Mouse (Mus musculus) forebrain, embryonic 12.5 days (tissue): ENCODE measurements at regions not wholly inside any gene's neighbourhood (a gene's known extent, or its start where the extent isn't known, plus 50 kb on each side); places are given as distances from the start of the nearest gene placed in this dataset.
A peak's percentile ranks its signal among the peaks of the same experiment; 100 is the strongest.

Experiments used
- ATAC-seq: fragments of 200-750 bp; cut with Nextera tagmentation; 2 replicates; pipeline ENCODE4 v1.8.0; 2017; ENCODE audit warnings: moderate TSS enrichment; ENCODE audit not compliant: low FRiP score
- H3K27ac ChIP-seq: fragments of 300-500 bp; sonication (generic); 2 replicates; pipeline ENCODE4 v1.5.1; 2016; ENCODE audit warnings: mild to moderate bottlenecking
- H3K27me3 ChIP-seq: fragments of 300-500 bp; sonication (generic); 2 replicates; pipeline ENCODE4 v1.6.1; 2016; ENCODE audit warnings: mild to moderate bottlenecking
- H3K36me3 ChIP-seq: fragments of 300-500 bp; sonication (generic); replicated peaks from 2 replicates; pipeline ENCODE4 v1.6.1; 2016; ENCODE audit warnings: mild to moderate bottlenecking
- H3K4me1 ChIP-seq: fragments of 300-500 bp; sonication (generic); 2 replicates; pipeline ENCODE4 v1.6.1; 2016
- H3K4me2 ChIP-seq: fragments of 300-500 bp; sonication (generic); 2 replicates; pipeline ENCODE4 v1.6.1; 2016; ENCODE audit warnings: mild to moderate bottlenecking, moderate library complexity
- H3K4me3 ChIP-seq: fragments of 300-500 bp; sonication (generic); replicated peaks from 2 replicates; pipeline ENCODE4 v1.5.1; 2016; ENCODE audit warnings: mild to moderate bottlenecking
- H3K9ac ChIP-seq: fragments of 300-500 bp; sonication (generic); 2 replicates; pipeline ENCODE4 v1.6.1; 2016; ENCODE audit warnings: mild to moderate bottlenecking
- H3K9me3 ChIP-seq: fragments of 300-500 bp; sonication (generic); 2 replicates; pipeline ENCODE4 v1.6.1; 2016
- WGBS: fragments of 180-500 bp; shearing (Covaris S2); methylation state at CpG from one replicate; pipeline ENCODE4 v1.1.7; 2016; 5-methylcytosine and 5-hydroxymethylcytosine counted together

DNA sequence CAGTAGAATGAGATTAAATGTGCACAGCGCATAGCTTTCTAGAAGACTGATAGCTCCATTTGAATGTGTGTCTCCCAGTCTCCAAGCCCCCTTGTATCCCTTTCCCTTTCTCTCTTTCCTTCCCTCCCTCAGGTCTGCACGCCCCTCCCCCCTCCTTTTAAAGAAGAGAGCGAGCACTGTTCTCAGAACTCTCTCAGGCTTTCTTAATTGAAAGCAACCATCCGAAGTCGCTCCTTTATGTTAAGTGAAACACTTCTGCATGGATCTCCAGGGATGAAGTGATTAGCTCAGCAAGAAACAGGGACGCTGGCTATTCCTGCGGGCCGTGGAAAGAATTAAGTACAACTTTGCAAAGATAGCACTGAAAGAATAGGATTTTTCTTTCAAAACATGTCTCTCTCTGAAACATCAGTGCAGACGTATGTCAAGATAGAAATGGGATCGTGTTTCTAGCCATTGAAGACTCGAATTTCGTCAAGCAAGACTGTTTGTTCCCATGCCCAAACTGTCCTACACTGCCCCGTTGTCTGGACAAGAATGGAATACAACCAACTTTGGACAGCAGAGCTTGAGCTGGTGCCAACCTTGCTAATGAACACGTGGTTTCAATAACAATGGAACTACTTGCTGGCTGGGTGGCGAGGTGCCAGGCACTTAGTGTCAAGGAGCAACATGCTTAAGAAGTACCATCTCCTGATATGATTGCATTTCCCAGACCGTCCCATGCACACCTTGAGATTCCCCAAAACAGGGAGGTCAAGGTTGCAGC is 289.2 kb upstream of the Rnaseh2b start:
- H3K9me3 ChIP-seq = no peaks in the 10 kb centered on the region
- peaks cover 27% of the 10 kb centered on the region for H3K4me1 ChIP-seq
- H3K9ac ChIP-seq = no peak overlapping the region
- H3K27ac ChIP-seq = peak overlapping the region; percentile 76
- 11% methylated on average over 16 of the region's 16 CpGs for WGBS
- H3K4me3 ChIP-seq = no peak overlapping the region
- ATAC-seq = peak; percentile 86
- H3K36me3 ChIP-seq = no peaks in the 10 kb centered on the region
- peak overlapping the region; percentile 38 for H3K4me2 ChIP-seq
- no peaks in the 10 kb centered on the region for H3K27me3 ChIP-seq

- 81% methylated on average over 2 of the region's 2 CpGs for WGBS
- Histone ChIP-seq H3K4me1 (peaks cover 27% of the 10 kb centered on the region), H3K4me3 (no peak overlapping the region), H3K9me3 (no peaks in the 10 kb centered on the region), H3K27me3 (no peaks in the 10 kb centered on the region), H3K4me2 (no peak overlapping the region), H3K36me3 (no peaks in the 10 kb centered on the region), H3K27ac (peak overlapping the region; percentile 76), H3K9ac (no peak overlapping the region)
- no peak for ATAC-seq
These were observed 288.6 kb upstream of the Rnaseh2b start for GRCm38 (mm10) chr14:62003797-62004196.

- no peak overlapping the region for H3K9ac ChIP-seq
These were observed 283.7 kb upstream of the Rnaseh2b start for GRCm38 (mm10) chr14:62008707-62009106.

DNA sequence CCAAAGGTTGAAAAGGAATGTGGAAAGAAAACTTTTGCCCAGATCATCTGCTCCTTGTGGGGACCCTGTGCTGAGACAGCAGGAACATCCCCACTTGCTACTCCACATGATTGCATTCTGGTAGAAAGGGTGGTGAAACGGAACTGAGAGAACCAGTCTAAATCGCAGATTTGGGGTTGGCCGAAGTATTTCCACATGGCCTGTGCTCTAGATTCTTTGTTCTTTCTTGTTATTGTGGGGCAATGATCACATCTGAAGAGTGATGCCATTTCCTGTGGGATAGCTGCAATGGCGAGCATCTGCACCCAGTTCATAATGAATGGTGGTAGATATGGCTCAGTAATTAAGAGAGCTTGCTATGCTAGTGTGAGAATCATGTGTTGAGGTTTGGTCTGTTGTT is 273.6 kb upstream of the Rnaseh2b start:
- no peaks in the 10 kb centered on the region for H3K36me3 ChIP-seq
- H3K4me2 ChIP-seq = no peak overlapping the region
- H3K27ac ChIP-seq = no peak overlapping the region
- 93% methylated on average over 4 of the region's 4 CpGs for WGBS
- no peaks in the 10 kb centered on the region for H3K27me3 ChIP-seq
- no peak for ATAC-seq
- no peaks in the 10 kb centered on the region for H3K9me3 ChIP-seq
- H3K9ac ChIP-seq = no peak overlapping the region
- H3K4me3 ChIP-seq = no peak overlapping the region
- H3K4me1 ChIP-seq = no peaks in the 10 kb centered on the region

More at GRCm38 (mm10) chr14:62008707-62009106, 283.7 kb upstream of the Rnaseh2b start:
- 92% methylated on average over 5 of the region's 5 CpGs for WGBS
- H3K4me3 ChIP-seq = no peak overlapping the region
- no peaks in the 10 kb centered on the region for H3K36me3 ChIP-seq
- no peaks in the 10 kb centered on the region for H3K27me3 ChIP-seq
- no peak for ATAC-seq
- no peaks in the 10 kb centered on the region for H3K9me3 ChIP-seq
- H3K4me2 ChIP-seq = no peak overlapping the region
- H3K27ac ChIP-seq = no peak overlapping the region
- peaks cover 3% of the 10 kb centered on the region; the same call in 1 of the 2 replicates for H3K4me1 ChIP-seq

GRCm38 (mm10) chr14:62020996-62021395 is 271.4 kb upstream of the Rnaseh2b start:
- 84% methylated on average over 3 of the region's 3 CpGs for WGBS
- Histone ChIP-seq H3K27me3 (no peaks in the 10 kb centered on the region), H3K9me3 (no peaks in the 10 kb centered on the region), H3K27ac (no peak overlapping the region), H3K4me2 (no peak overlapping the region), H3K36me3 (no peaks in the 10 kb centered on the region), H3K4me1 (no peaks in the 10 kb centered on the region), H3K9ac (no peak overlapping the region), H3K4me3 (no peak overlapping the region)
- no peak for ATAC-seq

GRCm38 (mm10) chr14:62022193-62022592 is 270.2 kb upstream of the Rnaseh2b start:
- Histone ChIP-seq H3K4me2 (no peak overlapping the region), H3K9me3 (no peaks in the 10 kb centered on the region), H3K9ac (no peak overlapping the region), H3K4me3 (no peak overlapping the region), H3K4me1 (no peaks in the 10 kb centered on the region), H3K27me3 (no peaks in the 10 kb centered on the region), H3K36me3 (no peaks in the 10 kb centered on the region), H3K27ac (no peak overlapping the region)
- 89% methylated on average over 3 of the region's 3 CpGs for WGBS
- ATAC-seq = no peak

DNA sequence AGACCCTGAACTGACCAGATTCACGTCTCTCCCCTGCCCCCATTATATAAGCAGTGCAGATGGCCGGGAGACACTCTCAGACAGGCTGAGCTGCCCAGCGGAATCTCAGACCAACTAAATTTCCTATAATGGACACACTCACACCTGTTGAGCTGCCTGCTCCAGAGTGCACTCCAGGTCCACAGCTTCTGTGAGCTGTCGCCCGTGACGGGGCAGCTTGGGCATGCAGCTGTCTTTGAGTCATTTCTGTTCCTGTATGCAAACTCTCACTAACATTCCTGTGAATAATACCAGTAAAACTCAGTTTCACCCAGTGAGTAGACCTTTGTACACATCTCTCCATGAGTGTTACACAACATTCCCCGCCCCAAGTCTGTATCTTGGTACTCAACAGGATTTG is 269.4 kb upstream of the Rnaseh2b start:
- Histone ChIP-seq H3K27ac (no peak overlapping the region), H3K36me3 (no peaks in the 10 kb centered on the region)

DNA sequence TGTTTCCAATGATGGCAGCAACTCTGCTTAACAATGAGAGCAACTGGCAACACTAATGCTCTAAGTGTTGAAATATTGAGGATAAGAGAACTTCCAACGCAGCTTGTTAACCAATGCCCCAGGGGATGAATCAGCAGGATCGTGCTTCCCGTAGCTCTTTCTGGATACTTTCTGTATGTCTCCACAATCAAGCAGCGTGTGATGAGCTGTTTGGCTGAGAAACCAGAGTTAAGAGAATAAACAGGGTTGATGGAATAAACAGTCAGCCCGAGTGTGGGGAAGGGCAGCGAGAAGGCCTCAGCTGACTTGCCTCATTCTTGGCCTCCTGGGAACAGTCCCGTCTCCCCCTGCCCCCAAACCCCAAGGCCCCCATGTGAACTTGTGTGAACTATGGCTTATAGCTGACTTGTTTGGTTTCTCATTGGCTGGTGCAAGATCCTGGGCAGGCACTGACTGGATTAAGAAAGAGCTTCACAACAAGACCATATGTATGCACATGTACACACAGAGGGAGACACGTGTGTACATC is 264.6 kb upstream of the Rnaseh2b start:
- Histone ChIP-seq H3K27me3 (no peaks in the 10 kb centered on the region), H3K27ac (no peak overlapping the region), H3K4me2 (no peak overlapping the region), H3K36me3 (no peaks in the 10 kb centered on the region), H3K9me3 (no peaks in the 10 kb centered on the region), H3K4me1 (no peaks in the 10 kb centered on the region), H3K9ac (no peak overlapping the region), H3K4me3 (no peak overlapping the region)
- ATAC-seq = no peak
- WGBS = 85% methylated on average over 8 of the region's 8 CpGs

More for the DNA sequence above, 269.4 kb upstream of the Rnaseh2b start:
- no peak overlapping the region for H3K4me3 ChIP-seq
- H3K4me2 ChIP-seq = no peak overlapping the region
- H3K9me3 ChIP-seq = no peaks in the 10 kb centered on the region
- WGBS = 82% methylated on average over 7 of the region's 7 CpGs
- H3K9ac ChIP-seq = no peak overlapping the region
- ATAC-seq = no peak
- no peaks in the 10 kb centered on the region for H3K4me1 ChIP-seq
- H3K27me3 ChIP-seq = no peaks in the 10 kb centered on the region

- Histone ChIP-seq H3K27ac (no peak overlapping the region), H3K4me3 (no peak overlapping the region), H3K4me2 (no peak overlapping the region), H3K9ac (no peak overlapping the region), H3K36me3 (no peaks in the 10 kb centered on the region), H3K4me1 (peaks cover 6% of the 10 kb centered on the region), H3K27me3 (no peaks in the 10 kb centered on the region), H3K9me3 (no peaks in the 10 kb centered on the region)
- ATAC-seq = no peak
- 83% methylated on average over 7 of the region's 7 CpGs for WGBS
These were observed 262.3 kb upstream of the Rnaseh2b start for GRCm38 (mm10) chr14:62030059-62030458.

- H3K4me2 ChIP-seq = no peak overlapping the region
These were observed 258.7 kb upstream of the Rnaseh2b start for GRCm38 (mm10) chr14:62033661-62034060.

GRCm38 (mm10) chr14:62034664-62035063 is 257.7 kb upstream of the Rnaseh2b start:
- Histone ChIP-seq H3K27ac (no peak overlapping the region; the same call in 1 of the 2 replicates), H3K4me1 (peaks cover 10% of the 10 kb centered on the region), H3K4me3 (no peak overlapping the region), H3K9ac (no peak overlapping the region), H3K9me3 (no peaks in the 10 kb centered on the region), H3K36me3 (no peaks in the 10 kb centered on the region), H3K27me3 (no peaks in the 10 kb centered on the region), H3K4me2 (no peak overlapping the region)
- ATAC-seq = peak; percentile 72
- WGBS = 7% methylated on average over 4 of the region's 4 CpGs

More at GRCm38 (mm10) chr14:62033661-62034060, 258.7 kb upstream of the Rnaseh2b start:
- Histone ChIP-seq H3K27me3 (no peaks in the 10 kb centered on the region), H3K36me3 (no peaks in the 10 kb centered on the region), H3K27ac (no peak overlapping the region), H3K4me1 (peaks cover 10% of the 10 kb centered on the region), H3K9ac (no peak overlapping the region), H3K4me3 (no peak overlapping the region), H3K9me3 (no peaks in the 10 kb centered on the region)
- WGBS = 93% methylated on average over 4 of the region's 4 CpGs
- ATAC-seq = no peak

DNA sequence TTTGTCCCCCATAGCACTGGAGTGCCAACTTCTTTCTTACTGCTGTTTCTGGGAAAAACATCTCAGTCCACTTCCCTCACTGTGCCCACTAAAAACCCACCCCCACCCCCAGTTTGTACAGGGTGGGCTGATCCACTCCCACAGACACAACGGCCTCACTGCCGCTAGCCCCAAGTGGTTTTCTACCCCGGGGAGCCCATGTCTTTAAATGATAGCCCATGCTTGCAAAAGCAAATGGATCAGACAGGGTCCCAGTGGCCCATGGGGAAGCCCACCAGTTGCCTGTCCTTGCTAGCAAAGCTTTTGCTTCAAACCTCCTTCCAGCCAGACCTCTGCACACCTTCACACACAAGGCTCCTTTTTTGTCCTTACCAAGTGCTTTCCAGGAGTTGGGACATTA is 257.0 kb upstream of the Rnaseh2b start:
- H3K4me3 ChIP-seq = no peak overlapping the region
- H3K4me2 ChIP-seq = no peak overlapping the region
- H3K9me3 ChIP-seq = no peaks in the 10 kb centered on the region
- H3K9ac ChIP-seq = no peak overlapping the region
- ATAC-seq = no peak
- 91% methylated on average over 3 of the region's 3 CpGs for whole genome bisulfite sequencing
- peaks cover 10% of the 10 kb centered on the region for H3K4me1 ChIP-seq
- no peaks in the 10 kb centered on the region for H3K36me3 ChIP-seq
- H3K27ac ChIP-seq = no peak overlapping the region
- no peaks in the 10 kb centered on the region for H3K27me3 ChIP-seq

DNA sequence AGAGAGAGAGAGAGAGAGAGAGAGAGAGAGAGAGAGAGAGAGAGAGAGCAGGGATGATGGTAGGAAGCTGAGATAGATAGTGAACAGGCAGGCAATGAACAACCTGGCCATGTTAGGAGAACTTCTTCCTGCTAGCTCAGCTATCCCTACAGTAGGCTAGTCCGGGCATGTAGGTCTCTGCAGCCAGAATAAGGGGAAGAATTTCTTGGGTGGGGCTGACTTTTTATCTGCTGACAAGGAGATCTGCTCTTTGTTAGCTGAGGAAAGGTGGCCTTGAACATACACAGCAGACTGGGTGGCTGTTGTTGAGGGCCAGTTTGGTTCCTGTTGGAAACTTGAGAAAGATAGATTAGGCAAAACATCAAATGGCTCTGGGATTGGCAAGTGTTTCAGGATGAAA is 254.9 kb upstream of the Rnaseh2b start:
- Histone ChIP-seq H3K4me2 (no peak overlapping the region), H3K4me3 (no peak overlapping the region), H3K27me3 (no peaks in the 10 kb centered on the region), H3K27ac (no peak overlapping the region), H3K9ac (no peak overlapping the region), H3K36me3 (no peaks in the 10 kb centered on the region), H3K9me3 (no peaks in the 10 kb centered on the region), H3K4me1 (peaks cover 10% of the 10 kb centered on the region)
- 91% methylated on average over 1 of the region's 1 CpGs for whole genome bisulfite sequencing
- ATAC-seq = no peak
